Mouse (Mus musculus) liver, embryonic 15.5 days (tissue): Measurements from ENCODE around the gene Epb41l4b. TPM values are rescaled to one million over a fixed set of nuclear protein-coding genes. Genes with fewer than 3 reads are reported as not detected.

ENCODE experiments used
- ATAC-seq: fragments of 200-750 bp; cut with Nextera tagmentation; 2 replicates; pipeline ENCODE4 v1.8.0; 2017; ENCODE audit warnings: moderate number of reproducible peaks, mild to moderate bottlenecking, moderate library complexity; ENCODE audit not compliant: insufficient read depth
- H3K27ac ChIP-seq: fragments of 300-500 bp; sonication (generic); replicated peaks from 2 replicates; pipeline ENCODE4 v1.5.1; 2015; ENCODE audit warnings: mild to moderate bottlenecking, inconsistent platforms
- H3K27me3 ChIP-seq: fragments of 300-500 bp; sonication (generic); 2 replicates; pipeline ENCODE4 v1.6.1; 2015; ENCODE audit warnings: mild to moderate bottlenecking, inconsistent platforms
- H3K36me3 ChIP-seq: fragments of 300-500 bp; sonication (generic); replicated peaks from 2 replicates; pipeline ENCODE4 v1.6.1; 2015; ENCODE audit warnings: moderate library complexity, mild to moderate bottlenecking, inconsistent platforms
- H3K4me1 ChIP-seq: fragments of 300-500 bp; sonication (generic); replicated peaks from 2 replicates; pipeline ENCODE4 v1.6.1; 2015; ENCODE audit warnings: inconsistent platforms
- H3K4me2 ChIP-seq: fragments of 300-500 bp; sonication (generic); 2 replicates; pipeline ENCODE4 v1.6.1; 2015; ENCODE audit warnings: moderate library complexity, mild to moderate bottlenecking, inconsistent platforms
- H3K4me3 ChIP-seq: fragments of 300-500 bp; sonication (generic); replicated peaks from 2 replicates; pipeline ENCODE4 v1.5.1; 2015; ENCODE audit warnings: mild to moderate bottlenecking, inconsistent platforms
- H3K9ac ChIP-seq: fragments of 300-500 bp; sonication (generic); 2 replicates; pipeline ENCODE4 v1.6.1; 2015; ENCODE audit warnings: moderate library complexity, mild to moderate bottlenecking, inconsistent platforms
- H3K9me3 ChIP-seq: fragments of 300-500 bp; sonication (generic); replicated peaks from 2 replicates; pipeline ENCODE4 v1.6.1; 2016; ENCODE audit warnings: inconsistent platforms
- WGBS: fragments of 180-500 bp; shearing (Covaris S2); methylation state at CpG from one replicate; pipeline ENCODE4 v1.1.7; 2015; ENCODE audit warnings: mixed read lengths; ENCODE audit not compliant: insufficient replicate concordance; 5-methylcytosine and 5-hydroxymethylcytosine counted together
- polyA plus RNA-seq: library from polyadenylated mRNA; unstranded; fragments of >200 nt; fragmentation: Nextera tagmentation; extraction: Ambion mirVana; gene quantifications from 2 replicates; pipeline ENCODE4 v1.2.1, GENCODE M21; 2015

The Epb41l4b gene
- polyA plus RNA-seq, 1 experiment from 2014 or later: 2.0 TPM

- no peak for ATAC-seq
- Histone ChIP-seq H3K9me3 (no peaks in the 10 kb centered on the region), H3K27ac (no peak overlapping the region), H3K4me3 (no peak overlapping the region), H3K9ac (no peak overlapping the region), H3K4me2 (no peak overlapping the region), H3K4me1 (peaks cover 3% of the 10 kb centered on the region; the same call in 1 of the 2 replicates), H3K27me3 (no peaks in the 10 kb centered on the region), H3K36me3 (no peaks in the 10 kb centered on the region)
- 64% methylated on average over 10 of the region's 10 CpGs for WGBS
Measured at GRCm38 (mm10) chr4:57085750-57086400, 57.4 kb downstream of the Epb41l4b start.

- H3K9ac ChIP-seq: no peak overlapping the region
- no peaks in the 10 kb centered on the region for H3K9me3 ChIP-seq
- peaks cover 3% of the 10 kb centered on the region; the same call in 1 of the 2 replicates for H3K4me1 ChIP-seq
- ATAC-seq: no peak
- H3K4me3 ChIP-seq: no peak overlapping the region
- H3K27me3 ChIP-seq: no peaks in the 10 kb centered on the region
- WGBS: 70% methylated on average over 11 of the region's 11 CpGs
- H3K27ac ChIP-seq: no peak overlapping the region
- H3K4me2 ChIP-seq: no peak overlapping the region
- no peaks in the 10 kb centered on the region for H3K36me3 ChIP-seq
Measured at GRCm38 (mm10) chr4:57083653-57084052, 59.6 kb downstream of the Epb41l4b start.

GRCm38 (mm10) chr4:57082775-57083428 lies 60.3 kb downstream of the Epb41l4b start:
- no peak overlapping the region for H3K9ac ChIP-seq
- no peaks in the 10 kb centered on the region for H3K36me3 ChIP-seq
- H3K27ac ChIP-seq: no peak overlapping the region
- WGBS: 29% methylated on average over 10 of the region's 10 CpGs
- no peak for ATAC-seq
- H3K4me2 ChIP-seq: no peak overlapping the region
- no peaks in the 10 kb centered on the region for H3K27me3 ChIP-seq
- H3K9me3 ChIP-seq: no peaks in the 10 kb centered on the region
- peaks cover 3% of the 10 kb centered on the region; the same call in 1 of the 2 replicates for H3K4me1 ChIP-seq
- no peak overlapping the region for H3K4me3 ChIP-seq

DNA sequence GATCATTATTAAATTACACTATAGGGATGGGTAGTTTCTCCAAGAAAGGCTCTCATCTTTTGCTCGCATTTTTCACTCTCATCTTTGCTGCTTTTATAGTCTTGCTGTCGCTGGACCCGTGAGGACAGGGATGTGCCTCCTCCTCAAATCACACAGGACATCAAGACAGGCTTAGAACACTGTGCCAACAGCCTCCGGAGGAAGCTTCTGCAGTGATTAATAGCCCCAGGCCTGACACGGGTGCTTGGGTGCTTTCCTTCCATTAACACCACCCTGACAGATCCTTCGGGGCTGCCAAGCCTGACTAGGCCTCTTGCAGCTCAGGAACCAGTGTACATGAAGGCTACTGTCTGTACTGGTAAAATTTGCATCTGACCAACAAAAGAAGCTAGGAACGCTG lies 61.8 kb downstream of the Epb41l4b start:
- 49% methylated on average over 7 of the region's 7 CpGs for WGBS
- Histone ChIP-seq H3K36me3 (no peaks in the 10 kb centered on the region), H3K27me3 (no peaks in the 10 kb centered on the region), H3K9me3 (no peaks in the 10 kb centered on the region), H3K27ac (no peak overlapping the region), H3K4me1 (peaks cover 3% of the 10 kb centered on the region; the same call in 1 of the 2 replicates), H3K9ac (no peak overlapping the region), H3K4me2 (no peak overlapping the region), H3K4me3 (no peak overlapping the region)
- no peak for ATAC-seq

- ATAC-seq: no peak
- no peak overlapping the region for H3K4me2 ChIP-seq
- H3K27ac ChIP-seq: no peak overlapping the region
- no peaks in the 10 kb centered on the region for H3K9me3 ChIP-seq
- H3K27me3 ChIP-seq: no peaks in the 10 kb centered on the region
- no peaks in the 10 kb centered on the region for H3K36me3 ChIP-seq
- H3K9ac ChIP-seq: no peak overlapping the region
- 68% methylated on average over 7 of the region's 7 CpGs for WGBS
- no peak overlapping the region for H3K4me3 ChIP-seq
- 0 out of 2 replicates have a peak, but pooled peaks cover 12% of the 10 kb centered on the region for H3K4me1 ChIP-seq
Measured at GRCm38 (mm10) chr4:57073843-57074242, 69.4 kb downstream of the Epb41l4b start.

DNA sequence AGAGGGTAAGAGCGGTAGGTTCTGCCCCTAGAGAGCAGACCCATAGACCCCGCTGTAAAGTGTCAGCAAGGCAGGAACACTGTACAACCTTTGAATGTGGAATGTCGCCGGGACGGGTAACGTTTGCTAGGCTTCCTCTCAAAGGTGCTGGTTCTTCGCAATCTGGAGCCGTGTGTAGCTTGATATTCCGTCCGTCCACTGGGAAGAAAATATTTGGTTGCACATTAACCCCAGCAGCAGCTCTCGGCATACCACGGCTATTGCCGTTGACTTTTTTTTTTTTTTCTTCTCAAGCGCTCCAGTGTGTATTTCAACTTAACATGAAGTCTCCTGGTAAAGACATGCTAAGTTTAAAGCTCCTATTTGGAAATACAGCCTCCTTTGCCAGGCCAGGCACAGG lies 70.1 kb downstream of the Epb41l4b start:
- H3K36me3 ChIP-seq: no peaks in the 10 kb centered on the region
- H3K4me3 ChIP-seq: no peak overlapping the region
- no peaks in the 10 kb centered on the region for H3K9me3 ChIP-seq
- H3K27ac ChIP-seq: no peak overlapping the region
- no peak overlapping the region for H3K4me2 ChIP-seq
- no peaks in the 10 kb centered on the region for H3K27me3 ChIP-seq
- no peak overlapping the region for H3K9ac ChIP-seq
- ATAC-seq: no peak
- H3K4me1 ChIP-seq: 0 out of 2 replicates have a peak, but pooled peaks cover 12% of the 10 kb centered on the region
- 69% methylated on average over 14 of the region's 14 CpGs for WGBS

DNA sequence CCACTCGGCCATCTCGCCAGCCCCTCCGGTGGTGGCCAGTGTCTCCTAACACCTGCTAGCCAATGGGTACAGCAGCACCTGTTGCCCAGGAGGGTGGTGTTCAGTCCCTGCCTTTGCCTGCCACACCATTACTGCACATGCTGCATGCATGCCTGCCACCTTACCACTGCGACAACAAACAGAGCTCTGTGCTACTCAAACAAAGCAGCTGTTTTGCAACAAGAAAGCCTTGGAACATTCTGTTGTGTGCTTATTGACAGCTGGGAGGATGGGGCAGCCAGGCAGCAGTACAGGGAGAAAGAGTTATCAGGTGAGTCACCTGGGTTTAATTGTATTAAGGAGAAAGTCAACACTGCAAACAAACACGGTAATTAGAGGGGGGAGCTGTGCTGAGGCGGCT lies 72.6 kb downstream of the Epb41l4b start:
- Histone ChIP-seq H3K27ac (0 out of 2 replicates have a peak overlapping the region, but pooled peaks have one; percentile 33), H3K36me3 (no peaks in the 10 kb centered on the region), H3K4me2 (no peak overlapping the region), H3K9ac (no peak overlapping the region), H3K9me3 (no peaks in the 10 kb centered on the region), H3K4me1 (0 out of 2 replicates have a peak, but pooled peaks cover 12% of the 10 kb centered on the region), H3K27me3 (no peaks in the 10 kb centered on the region), H3K4me3 (no peak overlapping the region)
- WGBS: 58% methylated on average over 6 of the region's 6 CpGs
- peak; percentile 67 for ATAC-seq

DNA sequence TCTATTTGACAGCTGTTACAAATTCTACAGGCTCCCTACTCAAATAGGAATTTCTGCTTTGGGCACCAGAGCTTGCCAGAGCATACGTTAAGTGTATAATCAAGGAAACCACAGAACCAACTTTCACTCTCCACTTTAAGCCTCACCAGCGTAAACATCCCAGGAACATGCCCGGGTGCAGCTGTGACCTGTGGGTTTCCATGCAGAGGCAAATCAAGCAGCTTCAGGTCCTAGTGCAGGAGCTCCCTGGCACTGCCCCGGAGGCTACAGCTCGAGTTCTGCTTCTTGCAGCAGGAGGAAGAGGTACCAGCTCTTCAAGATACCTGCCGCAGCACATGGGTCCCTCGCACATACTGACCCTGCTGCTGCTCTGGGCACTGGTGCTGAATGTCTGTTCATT lies 74.8 kb downstream of the Epb41l4b start:
- Histone ChIP-seq H3K27ac (no peak overlapping the region), H3K9me3 (no peaks in the 10 kb centered on the region), H3K4me2 (no peak overlapping the region), H3K4me1 (peaks cover 10% of the 10 kb centered on the region; the same call in 1 of the 2 replicates), H3K4me3 (no peak overlapping the region), H3K27me3 (no peaks in the 10 kb centered on the region), H3K36me3 (no peaks in the 10 kb centered on the region), H3K9ac (no peak overlapping the region)
- WGBS: 36% methylated on average over 7 of the region's 7 CpGs
- no peak for ATAC-seq

GRCm38 (mm10) chr4:57067801-57068200 lies 75.4 kb downstream of the Epb41l4b start:
- H3K9me3 ChIP-seq: no peaks in the 10 kb centered on the region
- WGBS: 70% methylated on average over 5 of the region's 5 CpGs
- H3K27me3 ChIP-seq: no peaks in the 10 kb centered on the region
- no peaks in the 10 kb centered on the region for H3K36me3 ChIP-seq
- no peak for ATAC-seq
- no peak overlapping the region for H3K4me2 ChIP-seq
- no peak overlapping the region for H3K9ac ChIP-seq
- no peak overlapping the region for H3K4me3 ChIP-seq
- H3K27ac ChIP-seq: no peak overlapping the region
- H3K4me1 ChIP-seq: peaks cover 6% of the 10 kb centered on the region; the same call in 1 of the 2 replicates

GRCm38 (mm10) chr4:57066936-57067335 lies 76.3 kb downstream of the Epb41l4b start:
- H3K27ac ChIP-seq: no peak overlapping the region
- no peak for ATAC-seq
- peaks cover 5% of the 10 kb centered on the region; the same call in 1 of the 2 replicates for H3K4me1 ChIP-seq
- WGBS: 55% methylated on average over 2 of the region's 2 CpGs
- no peak overlapping the region for H3K4me3 ChIP-seq
- H3K4me2 ChIP-seq: no peak overlapping the region
- no peaks in the 10 kb centered on the region for H3K9me3 ChIP-seq
- H3K36me3 ChIP-seq: no peaks in the 10 kb centered on the region
- H3K27me3 ChIP-seq: no peaks in the 10 kb centered on the region
- no peak overlapping the region for H3K9ac ChIP-seq

DNA sequence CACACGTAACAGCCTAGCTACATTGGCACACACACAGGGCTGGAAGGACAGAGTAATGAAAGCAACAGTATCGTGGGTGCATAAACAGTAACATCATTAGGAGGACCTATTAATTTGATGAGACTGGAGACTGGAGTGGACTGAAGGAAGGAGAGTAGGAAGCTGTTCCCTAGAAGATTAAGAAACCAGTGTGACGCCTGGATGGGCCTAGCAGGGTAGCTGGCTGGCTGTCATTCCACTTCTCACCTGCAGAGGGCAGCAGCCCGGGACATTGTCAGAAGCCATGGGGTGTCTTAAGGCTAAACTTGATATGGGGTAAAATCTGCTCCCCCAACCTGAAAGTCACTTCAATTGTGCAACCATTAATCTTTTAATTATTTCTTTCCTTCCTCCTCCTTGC lies 78.0 kb downstream of the Epb41l4b start:
- H3K27ac ChIP-seq: no peak overlapping the region
- no peaks in the 10 kb centered on the region for H3K9me3 ChIP-seq
- no peak overlapping the region for H3K4me2 ChIP-seq
- H3K4me3 ChIP-seq: no peak overlapping the region
- peak; percentile 28; the same call in 1 of the 2 replicates for ATAC-seq
- H3K9ac ChIP-seq: no peak overlapping the region
- H3K27me3 ChIP-seq: no peaks in the 10 kb centered on the region
- peaks cover 5% of the 10 kb centered on the region; the same call in 1 of the 2 replicates for H3K4me1 ChIP-seq
- no peaks in the 10 kb centered on the region for H3K36me3 ChIP-seq
- WGBS: 27% methylated on average over 4 of the region's 4 CpGs
